Mouse (Mus musculus): ENCODE results near the gene 4931400O07Rik. TPM values are rescaled to one million over a fixed set of nuclear protein-coding genes. Genes with fewer than 3 reads are reported as not detected.

4931400O07Rik gene
- not detected in 2 replicates for total RNA-seq (2017)

DNA sequence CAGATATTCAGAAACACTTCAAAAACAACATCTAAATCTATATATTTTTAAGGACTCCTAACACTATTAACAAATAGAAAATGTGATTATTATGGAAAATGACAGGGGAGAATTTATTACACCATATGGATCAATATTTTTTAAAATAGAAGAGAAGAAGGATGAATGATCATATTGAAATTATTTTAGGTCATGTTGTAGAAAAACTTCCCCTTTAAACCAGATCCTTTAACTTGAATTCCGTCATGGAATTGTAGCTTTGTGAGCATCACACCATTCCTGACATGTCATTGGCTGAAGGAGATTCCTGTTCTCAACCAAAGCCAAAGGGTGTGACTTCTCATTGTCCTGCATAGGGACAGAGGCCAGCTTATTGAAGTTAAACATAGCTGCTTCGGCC, at the start of gene 4931400O07Rik:
Gene 4931400O07Rik, plus strand, starts transcription at position 301 of the 400 bp plus-strand sequence.
- no peak for ATAC-seq (replicated peaks in 1 of 2; ENCODE audit: insufficient read depth in 1 of 2, low FRiP score in 2 of 2, low TSS enrichment in 1 of 2, low read depth in 1 of 2, poor library complexity in 2 of 2, severe bottlenecking in 2 of 2)

Other genes with a start within 250 kb of the 4931400O07Rik start
- gene 4933402E13Rik, start 184.5 kb upstream of the 4931400O07Rik start, total RNA-seq (2017), result not detected in 2 replicates

Data from hematopoietic stem cell, adult 5-6 weeks (primary cell).